Mouse (Mus musculus) lung, postnatal 36 days (tissue): ENCODE results near the gene Opcml.

ENCODE experiments used
- DNase-seq: peaks from one replicate; pipeline ENCODE4 v3.0.0; 2022; ENCODE audit warnings: mixed read lengths

The Opcml gene

DNA sequence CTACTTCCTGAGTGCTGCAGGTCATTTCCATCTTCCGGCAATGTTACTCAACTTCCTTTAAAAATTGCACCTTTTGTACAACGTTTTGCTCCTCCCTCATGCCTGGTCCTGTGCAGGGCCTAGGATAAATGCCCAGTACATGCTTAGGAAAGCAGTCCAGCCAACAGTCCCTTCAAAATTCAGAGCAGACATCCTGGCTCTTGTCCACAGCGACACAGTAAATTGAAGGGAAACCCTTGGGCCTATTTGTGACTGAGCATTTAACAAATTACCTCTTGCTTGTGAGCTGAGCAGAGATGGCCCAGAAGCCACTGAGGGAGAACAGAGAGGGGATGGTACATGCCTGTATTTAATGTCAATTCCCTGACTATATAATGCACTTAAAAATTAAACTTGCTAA is 567.4 kb downstream of the Opcml start:
- no peak for DNase-seq

DNA sequence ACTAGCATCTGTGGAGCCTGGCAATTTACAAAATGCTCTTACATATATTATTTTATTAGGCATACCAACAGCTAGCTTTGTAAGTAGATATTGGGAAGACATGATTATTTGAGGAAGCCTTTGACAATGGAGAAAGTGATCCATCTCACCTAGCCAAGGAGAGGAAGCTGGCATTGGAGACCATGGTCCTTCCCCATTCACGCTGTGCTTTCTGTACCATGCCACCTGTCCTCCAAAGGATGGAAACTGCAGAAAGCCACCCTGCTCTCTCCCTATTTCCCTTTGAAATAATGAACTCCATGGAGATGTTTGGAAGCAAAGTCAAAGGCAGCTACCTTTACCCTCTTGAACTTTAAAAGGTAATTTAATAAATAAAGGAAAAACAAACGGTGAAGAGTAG is 570.1 kb downstream of the Opcml start:
- DNase-seq = no peak

DNA sequence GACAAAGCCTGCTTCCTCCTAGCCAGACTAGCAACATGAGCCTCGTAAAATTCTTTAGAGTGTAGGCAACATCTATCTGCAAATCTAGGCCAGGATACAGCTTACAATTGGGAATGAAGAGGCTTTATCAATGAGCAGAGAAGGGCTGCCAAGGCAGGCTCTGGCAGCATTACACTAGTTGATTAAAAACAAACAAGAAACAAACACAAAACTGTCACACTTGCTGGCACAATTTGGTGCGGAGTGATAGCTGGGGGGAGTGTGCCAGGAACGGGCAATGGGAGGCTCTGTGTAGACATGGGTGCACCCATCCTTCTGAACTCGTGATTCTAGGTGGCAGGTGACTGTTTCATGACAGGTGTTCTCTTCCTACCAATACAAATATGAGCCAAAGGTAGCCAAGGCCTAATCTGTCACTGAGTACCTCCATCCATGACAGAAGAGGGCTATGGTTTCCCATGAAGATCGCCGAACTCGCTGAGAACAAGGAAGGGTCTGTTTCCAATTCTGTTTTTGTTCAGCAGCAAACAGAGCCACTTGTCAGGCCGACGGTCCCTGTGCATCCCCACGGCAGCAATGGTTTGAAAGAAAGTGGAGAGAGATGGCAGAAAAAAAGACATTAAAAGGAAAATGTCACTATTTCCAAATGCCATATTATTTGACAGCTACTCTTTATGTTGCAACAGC is 574.0 kb downstream of the Opcml start:
- DNase-seq = no peak

- no peak for DNase-seq
These were observed 574.5 kb downstream of the Opcml start for GRCm38 (mm10) chr9:28365160-28365473.

DNA sequence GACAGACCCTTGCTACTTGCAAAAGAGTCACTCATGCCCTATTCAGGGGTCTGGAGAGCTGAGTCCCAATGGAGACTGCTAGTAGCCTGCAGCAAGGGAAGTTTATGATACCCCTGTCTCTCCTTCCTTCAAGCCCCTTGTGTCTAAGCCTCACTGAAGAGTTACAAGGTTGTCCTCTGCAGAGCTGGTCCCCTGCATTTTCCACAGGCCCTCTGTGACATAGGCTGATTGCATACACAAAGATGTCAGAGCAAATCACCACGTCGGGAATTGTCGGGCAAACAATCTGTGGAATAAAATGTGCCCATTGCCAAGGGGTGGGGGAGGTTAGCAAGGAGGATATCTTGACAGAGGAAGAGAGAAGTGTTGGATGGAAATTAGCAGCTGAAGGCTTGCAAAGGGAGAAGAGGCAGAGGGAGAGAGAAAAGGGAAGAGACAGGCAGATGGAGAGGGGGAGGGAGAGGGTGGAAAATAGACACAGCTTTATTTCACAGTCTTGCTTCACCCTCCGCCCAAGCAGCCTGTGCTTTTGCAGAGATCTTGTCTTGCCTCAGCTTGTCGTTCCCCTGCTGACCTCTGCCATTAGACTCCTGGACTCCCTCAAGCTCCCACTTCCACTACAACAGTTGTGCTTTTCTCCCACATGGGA is 596.1 kb downstream of the Opcml start:
- DNase-seq = no peak

DNA sequence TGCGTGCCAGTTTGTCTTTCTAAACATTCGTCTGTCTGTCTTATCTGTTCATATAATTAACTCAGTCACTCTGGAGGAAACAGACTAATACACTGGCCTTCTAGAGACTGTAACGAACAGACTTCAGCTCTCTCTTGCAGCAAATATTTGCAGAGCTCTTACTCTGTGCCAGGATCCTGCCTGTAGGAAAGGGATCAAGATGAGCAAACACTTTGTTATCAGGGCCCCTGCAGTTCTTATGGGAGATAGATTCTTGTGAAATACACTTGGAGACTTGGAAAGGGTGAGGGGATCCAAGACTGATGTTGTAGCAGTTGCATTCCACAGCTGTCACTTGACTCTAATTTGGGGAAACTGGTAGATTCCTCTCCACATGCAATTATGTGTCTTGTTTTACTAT is 604.6 kb downstream of the Opcml start:
- no peak for DNase-seq

DNA sequence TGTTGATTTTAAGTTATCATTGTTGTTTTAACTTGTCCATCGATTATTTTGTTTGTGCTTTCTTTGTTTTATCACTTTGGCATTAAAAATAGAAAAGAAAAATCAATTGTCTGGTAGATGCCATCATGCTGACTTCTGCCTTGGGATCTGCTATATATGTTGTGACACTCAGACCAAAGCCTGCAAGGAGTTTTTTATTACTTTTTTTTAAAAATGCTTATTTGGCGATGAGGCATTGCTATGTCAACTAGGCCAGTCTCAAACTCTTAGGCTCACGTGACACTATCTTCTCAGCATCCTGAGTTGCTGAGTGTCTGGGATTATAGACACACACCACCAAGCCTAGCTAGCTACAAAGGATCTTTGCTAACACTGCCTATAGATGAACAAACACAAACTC is 605.1 kb downstream of the Opcml start:
- DNase-seq = no peak

- DNase-seq = no peak
These were observed 612.4 kb downstream of the Opcml start for GRCm38 (mm10) chr9:28402770-28403650.

DNA sequence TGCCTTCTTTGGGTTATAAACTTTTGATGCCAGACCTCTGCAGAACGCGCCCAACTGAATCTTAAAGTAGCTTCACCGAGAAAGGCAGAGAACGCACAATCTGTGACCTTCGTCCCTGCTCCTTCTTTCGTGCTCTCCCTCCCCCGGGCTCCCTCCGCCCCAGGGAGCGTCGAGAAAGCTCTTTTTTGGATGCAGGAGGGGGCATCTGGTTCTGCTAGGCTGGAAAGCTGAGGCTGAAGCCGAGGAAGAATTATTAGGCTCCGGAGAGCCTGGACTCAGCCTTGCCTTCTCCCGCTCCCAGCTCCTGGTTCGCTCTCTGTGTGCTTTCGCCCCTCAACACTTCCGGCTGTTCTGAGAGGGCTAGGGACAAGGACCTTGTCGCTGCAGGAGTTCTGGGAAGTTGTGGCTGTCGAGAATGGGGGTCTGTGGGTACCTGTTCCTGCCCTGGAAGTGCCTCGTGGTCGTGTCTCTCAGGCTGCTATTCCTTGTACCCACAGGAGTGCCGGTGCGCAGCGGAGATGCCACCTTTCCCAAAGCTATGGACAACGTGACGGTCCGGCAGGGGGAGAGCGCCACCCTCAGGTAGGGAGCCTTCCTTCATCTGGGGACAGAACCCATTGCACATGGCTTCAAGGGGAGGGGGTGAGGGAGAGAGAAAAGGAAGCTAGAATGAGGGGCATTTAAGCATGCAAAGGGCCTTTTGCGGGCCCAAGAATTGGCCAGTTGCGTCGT is 613.4 kb downstream of the Opcml start:
- DNase-seq = peak; percentile 2

- DNase-seq = no peak
These were observed 614.0 kb downstream of the Opcml start for GRCm38 (mm10) chr9:28404616-28405015.

GRCm38 (mm10) chr9:28405816-28406215 is 615.2 kb downstream of the Opcml start:
- DNase-seq = no peak

DNA sequence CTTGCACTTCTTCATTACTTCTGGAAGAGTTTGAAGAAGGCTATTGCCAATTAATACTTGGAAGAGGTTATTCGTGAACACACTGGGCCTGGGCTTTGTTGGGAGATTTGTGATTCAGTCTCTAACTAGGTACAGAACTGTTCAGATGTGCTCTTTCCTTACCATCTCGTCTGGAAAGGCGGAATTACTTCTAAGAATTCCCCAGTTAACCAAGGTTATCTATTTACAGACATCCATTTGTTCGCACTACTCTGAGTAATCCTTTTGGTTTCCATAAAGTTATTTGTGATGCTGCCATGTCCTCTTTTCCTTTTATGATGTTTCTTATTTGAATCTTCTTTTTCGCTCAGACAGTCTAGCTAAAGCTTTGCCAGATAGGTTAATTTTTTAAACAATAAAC is 630.2 kb downstream of the Opcml start:
- no peak for DNase-seq

- no peak for DNase-seq
These were observed 632.8 kb downstream of the Opcml start for GRCm38 (mm10) chr9:28423407-28423806.

DNA sequence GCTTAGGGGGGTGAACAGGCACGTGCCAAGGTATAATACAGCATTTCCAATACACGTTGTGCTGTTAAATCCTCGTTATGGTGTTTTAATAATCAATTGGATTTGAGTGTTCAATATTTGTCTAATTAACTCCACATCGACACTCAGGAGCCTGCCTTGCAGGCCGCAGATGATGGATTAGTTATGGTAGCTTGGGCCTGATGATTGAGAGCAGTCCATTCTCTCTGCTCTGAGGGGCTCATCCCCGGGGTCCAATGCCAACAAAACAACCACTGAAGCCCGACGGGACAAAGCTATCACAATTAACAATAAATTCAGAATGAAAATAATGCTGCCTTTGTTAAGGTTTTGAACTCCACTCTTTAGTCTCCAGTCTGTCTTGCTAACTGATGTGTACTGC is 641.6 kb downstream of the Opcml start:
- no peak for DNase-seq

DNA sequence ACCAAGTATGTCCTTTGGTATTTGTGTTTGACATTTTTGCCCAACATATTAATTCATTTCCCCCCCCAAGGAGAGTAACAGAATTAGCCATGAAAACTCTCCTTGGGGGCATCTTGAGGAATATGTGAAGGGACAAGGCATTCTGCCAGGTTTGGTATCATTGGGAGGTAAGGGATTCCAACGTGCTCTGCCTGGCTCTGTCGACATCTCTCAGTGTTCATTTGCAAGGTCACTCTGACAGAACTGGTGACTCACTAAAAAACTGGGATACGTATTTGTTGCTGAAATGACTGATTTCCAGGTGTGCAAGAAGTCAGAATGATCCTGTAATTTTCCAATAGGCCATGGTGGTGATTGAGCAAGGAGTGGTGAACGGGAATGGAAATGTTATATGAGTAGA is 648.2 kb downstream of the Opcml start:
- no peak for DNase-seq

DNA sequence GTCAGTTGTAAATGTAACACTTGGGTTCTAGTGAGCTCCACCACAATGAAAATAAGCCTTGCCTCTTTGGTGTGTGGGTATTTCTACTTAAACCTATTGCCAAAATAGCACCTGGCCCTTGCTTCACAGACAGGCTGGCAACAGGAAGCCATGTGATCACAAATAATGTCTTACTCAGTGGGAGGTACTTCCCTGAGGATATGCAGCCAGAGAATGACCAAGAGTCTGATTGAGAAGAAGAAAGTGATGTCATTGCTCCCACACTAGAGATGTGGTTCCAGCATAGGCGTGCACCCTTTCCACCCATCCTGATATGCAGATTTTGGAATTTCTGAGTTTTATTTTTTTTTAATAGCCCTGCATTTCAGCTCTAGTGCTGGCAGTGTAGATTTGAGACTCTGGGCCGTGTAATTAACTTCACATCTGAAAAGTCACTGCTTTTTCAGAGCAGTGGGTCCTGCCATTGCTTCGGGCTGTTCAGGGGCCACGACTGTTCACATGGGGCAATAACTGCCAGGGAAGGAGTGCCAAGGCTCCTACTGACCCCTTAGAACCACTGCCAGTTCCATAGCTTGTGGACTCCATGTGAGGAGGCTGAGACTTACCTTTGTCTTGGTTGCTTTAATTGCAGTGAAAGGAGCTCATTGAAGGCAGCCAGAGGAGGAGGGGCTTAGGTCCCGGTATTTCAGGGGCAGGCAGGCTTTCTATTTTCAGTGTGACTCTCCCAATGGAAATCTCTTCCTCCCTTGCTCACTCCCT is 649.0 kb downstream of the Opcml start:
- DNase-seq = no peak

- no peak for DNase-seq
These were observed 649.7 kb downstream of the Opcml start for GRCm38 (mm10) chr9:28440192-28440795.

- no peak for DNase-seq
These were observed 653.9 kb downstream of the Opcml start for GRCm38 (mm10) chr9:28444485-28444884.

DNA sequence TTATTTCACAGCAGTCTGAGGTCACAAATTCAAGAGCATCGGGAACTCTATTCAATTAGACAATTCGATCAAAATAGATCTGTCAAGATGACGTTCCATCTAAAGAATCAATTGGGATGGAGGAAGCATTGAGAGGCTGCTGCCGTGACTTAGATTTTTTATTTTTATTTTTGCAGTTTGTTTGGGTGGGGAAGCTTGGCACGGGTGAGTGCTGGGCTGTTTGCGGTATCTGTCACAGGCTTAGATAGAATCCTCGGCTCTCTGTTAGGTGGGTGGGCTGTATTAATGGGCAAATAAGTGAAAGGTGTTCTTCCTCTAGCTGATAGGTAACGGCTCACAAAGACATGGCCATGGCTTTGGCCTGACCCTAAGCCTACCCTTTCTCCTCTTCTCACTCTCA is 654.4 kb downstream of the Opcml start:
- DNase-seq = no peak

DNA sequence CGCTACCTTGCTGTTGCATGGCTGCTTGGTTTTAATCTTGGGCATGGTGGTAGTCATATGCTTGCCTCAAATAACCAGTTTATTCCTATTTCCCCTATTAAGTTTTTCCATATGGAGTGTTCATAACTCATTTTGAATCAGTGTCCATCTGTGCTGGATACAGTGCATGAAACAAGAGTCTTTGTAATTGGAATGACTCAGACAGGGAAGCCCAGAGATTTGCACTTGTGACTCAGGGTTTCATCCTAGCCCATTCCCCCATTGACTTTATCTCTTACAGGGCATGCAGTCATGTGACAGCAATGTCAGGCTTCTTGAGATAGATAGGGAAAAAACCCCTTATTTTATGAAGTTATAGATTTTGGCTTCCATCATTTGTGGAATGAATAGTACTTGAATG is 655.3 kb downstream of the Opcml start:
- DNase-seq = no peak

GRCm38 (mm10) chr9:28446278-28447064 is 655.9 kb downstream of the Opcml start:
- no peak for DNase-seq
